Mouse (Mus musculus) kidney, postnatal 36 days (tissue): ENCODE measurements around the gene Nbea.

Source experiments
- DNase-seq, 2 experiments: peaks; one replicate each; pipeline ENCODE4 v3.0.0; 2021 to 2022; ENCODE audit warnings: mixed read lengths in 2 of 2

Nbea gene

GRCm38 (mm10) chr3:55742654-55743053, 440.8 kb downstream of the Nbea start:
- no peak for DNase-seq

- no peak for DNase-seq
Observed at GRCm38 (mm10) chr3:55742218-55742617, 441.3 kb downstream of the Nbea start.

GRCm38 (mm10) chr3:55741428-55741827, 442.1 kb downstream of the Nbea start:
- no peak for DNase-seq

GRCm38 (mm10) chr3:55733665-55734064, 449.8 kb downstream of the Nbea start:
- no peak for DNase-seq

- DNase-seq, result no peak
Observed at GRCm38 (mm10) chr3:55730549-55730948, 453.0 kb downstream of the Nbea start.

- no peak for DNase-seq
Observed at GRCm38 (mm10) chr3:55730142-55730541, 453.4 kb downstream of the Nbea start.

GRCm38 (mm10) chr3:55714260-55714659, 469.2 kb downstream of the Nbea start:
- no peak for DNase-seq

- DNase-seq, result no peak
Observed at GRCm38 (mm10) chr3:55713856-55714255, 469.6 kb downstream of the Nbea start.

- DNase-seq, result no peak
Observed at GRCm38 (mm10) chr3:55710300-55710699, 473.2 kb downstream of the Nbea start.

- DNase-seq, result no peak
Observed at GRCm38 (mm10) chr3:55701632-55702031, 481.9 kb downstream of the Nbea start.

GRCm38 (mm10) chr3:55697174-55697573, 486.3 kb downstream of the Nbea start:
- DNase-seq, result peak; percentile 34 to 47

- no peak for DNase-seq
Observed at GRCm38 (mm10) chr3:55693073-55693472, 490.4 kb downstream of the Nbea start.

- no peak for DNase-seq
Observed at GRCm38 (mm10) chr3:55688098-55688497, 495.4 kb downstream of the Nbea start.

GRCm38 (mm10) chr3:55686993-55687392, 496.5 kb downstream of the Nbea start:
- DNase-seq, result no peak

GRCm38 (mm10) chr3:55685627-55686026, 497.9 kb downstream of the Nbea start:
- no peak for DNase-seq

GRCm38 (mm10) chr3:55684892-55685291, 498.6 kb downstream of the Nbea start:
- no peak for DNase-seq

GRCm38 (mm10) chr3:55677691-55678090, 505.8 kb downstream of the Nbea start:
- DNase-seq, result no peak

GRCm38 (mm10) chr3:55674185-55674584, 509.3 kb downstream of the Nbea start:
- DNase-seq, result no peak

GRCm38 (mm10) chr3:55667048-55667447, 516.5 kb downstream of the Nbea start:
- DNase-seq, result no peak

GRCm38 (mm10) chr3:55665928-55666327, 517.6 kb downstream of the Nbea start:
- no peak for DNase-seq

GRCm38 (mm10) chr3:55664713-55665112, 518.8 kb downstream of the Nbea start:
- DNase-seq, result no peak

- peak in 1 of 2 experiments; percentile 14 for DNase-seq
Observed at GRCm38 (mm10) chr3:55661678-55662445, 521.6 kb downstream of the Nbea start.

- peak in 1 of 2 experiments; percentile 38 for DNase-seq
Observed at GRCm38 (mm10) chr3:55660261-55660838, 523.2 kb downstream of the Nbea start.

- DNase-seq, result no peak
Observed at GRCm38 (mm10) chr3:55659558-55660215, 523.8 kb downstream of the Nbea start.
